Mouse (Mus musculus) embryonic fibroblast, embryonic 13.5 days (primary cell): ENCODE measurements around the gene Olfr1109. TPM values are rescaled to one million over a fixed set of nuclear protein-coding genes. Genes with fewer than 3 reads are reported as not detected.

Experiments
- H3K27ac ChIP-seq: 2 replicates; pipeline ENCODE4 v1.5.1; 2012; ENCODE audit warnings: low read length, control low read depth, inconsistent platforms; ENCODE audit not compliant: insufficient read depth
- H3K4me1 ChIP-seq: 2 replicates; pipeline ENCODE4 v1.6.1; 2011; ENCODE audit warnings: low read length; ENCODE audit not compliant: control insufficient read depth, insufficient read depth
- H3K4me3 ChIP-seq: 2 replicates; pipeline ENCODE4 v1.5.1; 2011; ENCODE audit warnings: mild to moderate bottlenecking, control low read depth, low read length; ENCODE audit not compliant: insufficient read depth
- CTCF ChIP-seq: IDR thresholded peaks from 2 replicates; pipeline ENCODE4 v1.5.1; 2011; ENCODE audit warnings: mild to moderate bottlenecking, control low read depth, low read length, moderate library complexity, borderline replicate concordance; ENCODE audit not compliant: insufficient read depth
- POLR2A ChIP-seq: IDR thresholded peaks from 2 replicates; pipeline ENCODE4 v1.6.1; 2011; ENCODE audit warnings: low read depth, mild to moderate bottlenecking, control low read depth, low read length, moderate library complexity
- polyA plus RNA-seq: library from polyadenylated mRNA; stranded (reverse); fragments of >200 nt; gene quantifications from 2 replicates; pipeline ENCODE4 v1.2.4, GENCODE M21; 2011; ENCODE audit warnings: low read depth; ENCODE audit not compliant: missing spikeins, insufficient read length

Olfr1109 gene
- polyA plus RNA-seq: not detected in 2 replicates

DNA sequence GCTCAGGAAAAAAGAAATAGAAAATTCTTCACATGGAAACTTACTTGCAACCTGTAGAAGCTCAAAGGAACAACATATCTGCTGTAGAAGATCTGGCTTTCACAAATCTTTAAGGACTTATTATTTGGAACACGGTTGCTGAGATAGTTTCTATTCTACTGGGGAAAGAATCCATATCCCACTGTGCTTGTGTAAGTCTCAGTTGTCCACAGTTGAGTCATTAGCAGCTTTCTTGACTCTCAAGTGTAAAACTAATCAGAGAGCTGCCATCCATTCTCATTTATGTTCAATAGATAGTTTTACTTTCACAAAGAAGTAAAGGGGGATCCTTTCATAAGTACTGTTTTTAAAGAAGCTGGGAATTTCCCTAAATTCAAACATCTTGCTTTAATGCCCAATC lies at the start of gene Olfr1109:
Gene Olfr1109 (minus strand): TSS at position 101 of the 400 bp plus-strand sequence.
- Histone ChIP-seq H3K4me3 (no peak within 1 kb of the TSS), H3K4me1 (no peaks in the 10 kb centered on the region), H3K27ac (no peak within 1 kb of the TSS)
- TF ChIP-seq POLR2A (no peak), CTCF (no peak)

DNA sequence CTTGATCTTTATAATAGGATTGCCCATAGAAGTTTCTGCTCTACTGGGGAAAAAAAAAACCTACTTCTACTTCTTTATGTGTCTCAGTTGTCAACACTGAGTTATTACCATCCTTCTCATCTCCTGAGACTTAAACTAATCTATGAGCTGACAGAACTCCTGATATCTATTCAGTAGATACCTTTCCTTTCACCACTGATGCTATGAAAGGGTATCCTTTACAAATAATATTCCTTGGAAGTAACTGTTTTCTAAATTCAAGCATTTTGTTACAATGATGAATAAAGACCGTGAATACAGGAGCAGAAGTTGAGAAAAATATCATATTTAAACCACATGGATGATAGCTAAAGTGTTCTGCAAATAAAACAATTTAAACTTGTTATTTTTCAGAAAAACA lies 44.4 kb upstream of the Olfr1109 start, which contains the start of gene Olfr1110:
Gene Olfr1110 (minus strand): TSS at position 101 of the 400 bp plus-strand sequence.
- no peak for TF ChIP-seq POLR2A
- TF ChIP-seq CTCF: no peak
- Histone ChIP-seq H3K4me1 (no peaks in the 10 kb centered on the region), H3K4me3 (no peak within 1 kb of the TSS), H3K27ac (no peak within 1 kb of the TSS)

DNA sequence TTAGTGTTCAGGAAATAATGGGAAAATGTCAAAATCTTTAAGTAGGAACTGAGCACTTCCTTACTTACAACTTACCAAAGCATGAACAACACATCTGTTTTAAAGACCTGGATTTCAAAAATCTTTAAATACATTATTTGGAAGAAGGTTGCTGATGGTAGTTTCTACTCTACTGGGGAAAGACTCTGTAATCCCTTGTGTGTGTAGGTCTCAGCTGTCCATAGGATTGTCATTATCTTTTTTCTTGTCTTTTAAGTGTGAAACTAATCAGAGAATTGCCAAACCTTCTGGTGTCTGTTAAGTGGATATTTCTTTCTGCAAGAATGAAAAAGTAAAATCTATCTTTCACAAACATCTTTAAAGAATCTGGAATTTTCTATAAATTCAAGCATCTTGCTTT lies 18.7 kb upstream of the Olfr1109 start, which contains the start of gene Olfr259:
Gene Olfr259 (minus strand): TSS at position 101 of the 400 bp plus-strand sequence.
- TF ChIP-seq CTCF (no peak), POLR2A (no peak)
- Histone ChIP-seq H3K4me3 (no peak within 1 kb of the TSS), H3K4me1 (no peaks in the 10 kb centered on the region), H3K27ac (no peak within 1 kb of the TSS)

DNA sequence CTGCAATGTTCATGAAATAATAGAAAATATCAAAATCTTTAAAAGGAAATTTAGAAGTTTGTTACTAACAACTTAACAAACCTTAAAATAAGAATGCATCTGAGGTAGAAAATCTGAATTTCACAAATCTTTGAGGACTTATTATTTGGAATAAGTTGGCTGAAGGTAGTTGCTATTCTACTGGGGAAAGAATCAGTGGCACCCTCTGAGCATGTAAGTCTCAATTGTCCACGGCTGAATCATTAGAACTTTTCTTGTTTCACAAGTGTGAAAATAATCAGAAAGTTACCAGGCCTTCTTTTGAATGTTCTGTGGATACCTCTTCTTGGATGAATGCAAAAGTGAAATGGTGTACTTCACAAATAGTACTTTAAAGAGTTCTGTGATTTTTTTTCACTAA lies 20.1 kb downstream of the Olfr1109 start, which contains the start of gene Olfr1107:
Gene Olfr1107 (minus strand): TSS at position 101 of the 400 bp plus-strand sequence.
- Histone ChIP-seq H3K27ac (no peak within 1 kb of the TSS), H3K4me3 (no peak within 1 kb of the TSS), H3K4me1 (no peaks in the 10 kb centered on the region)
- no peak for TF ChIP-seq POLR2A
- no peak for TF ChIP-seq CTCF

DNA sequence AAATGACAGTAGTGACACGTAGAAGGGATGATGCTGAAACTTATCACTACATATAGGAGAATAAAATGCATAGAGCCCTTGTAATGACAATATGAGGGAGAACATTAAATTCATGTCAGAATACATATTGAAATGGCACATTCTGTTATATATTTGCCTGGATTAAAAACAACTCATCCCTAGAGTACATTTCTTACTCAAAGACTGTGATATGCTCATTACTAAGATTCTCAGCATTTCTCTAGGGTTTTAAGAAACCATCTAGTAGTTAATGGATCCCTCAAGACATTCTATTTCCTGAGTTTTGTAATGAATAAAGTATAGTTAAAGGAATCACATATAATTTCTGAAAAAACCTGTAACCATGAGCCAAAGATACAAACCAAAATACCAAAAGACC lies 43.6 kb downstream of the Olfr1109 start, which contains the start of gene Olfr1106:
Gene Olfr1106 (minus strand): TSS at position 101 of the 400 bp plus-strand sequence.
- Histone ChIP-seq H3K4me3 (no peak within 1 kb of the TSS), H3K27ac (no peak within 1 kb of the TSS), H3K4me1 (no peaks in the 10 kb centered on the region)
- no peak for TF ChIP-seq POLR2A
- TF ChIP-seq CTCF: no peak

Other genes starting within 250 kb of the Olfr1109 start
- gene Olfr1095, start 244.3 kb downstream of the Olfr1109 start, polyA plus RNA-seq: not detected in 2 replicates
- gene Gm13723, start 221.2 kb downstream of the Olfr1109 start, polyA plus RNA-seq: not detected in 2 replicates
- gene Olfr1097, start 203.8 kb downstream of the Olfr1109 start, polyA plus RNA-seq: not detected in 2 replicates
- not detected in 2 replicates for gene Olfr1098, start 171.5 kb downstream of the Olfr1109 start, polyA plus RNA-seq
- gene Olfr1099, start 135.3 kb downstream of the Olfr1109 start, polyA plus RNA-seq: not detected in 2 replicates
- not detected in 2 replicates for gene Olfr1100, start 116.1 kb downstream of the Olfr1109 start, polyA plus RNA-seq
- gene Olfr1101, start 104.8 kb downstream of the Olfr1109 start, polyA plus RNA-seq: not detected in 2 replicates
- not detected in 2 replicates for gene Olfr1102, start 97.6 kb downstream of the Olfr1109 start, polyA plus RNA-seq
- not detected in 2 replicates for gene Olfr1104, start 68.9 kb downstream of the Olfr1109 start, polyA plus RNA-seq
- gene Olfr1105, start 59.5 kb downstream of the Olfr1109 start, polyA plus RNA-seq: not detected in 2 replicates
- gene Olfr1106, start 43.7 kb downstream of the Olfr1109 start, polyA plus RNA-seq: not detected in 2 replicates
- gene Olfr1107, start 20.2 kb downstream of the Olfr1109 start, polyA plus RNA-seq: not detected in 2 replicates
- not detected in 2 replicates for gene Olfr259, start 18.6 kb upstream of the Olfr1109 start, polyA plus RNA-seq
- gene Olfr1110, start 44.3 kb upstream of the Olfr1109 start, polyA plus RNA-seq: not detected in 2 replicates
- not detected in 2 replicates for gene Olfr1111, start 56.6 kb upstream of the Olfr1109 start, polyA plus RNA-seq
- not detected in 2 replicates for gene Olfr1112, start 91.8 kb upstream of the Olfr1109 start, polyA plus RNA-seq
- not detected in 2 replicates for gene Olfr1113, start 113.0 kb upstream of the Olfr1109 start, polyA plus RNA-seq
- gene Olfr1115, start 152.0 kb upstream of the Olfr1109 start, polyA plus RNA-seq: not detected in 2 replicates
- gene Olfr1116, start 171.5 kb upstream of the Olfr1109 start, polyA plus RNA-seq: not detected in 2 replicates
- not detected in 2 replicates for gene Olfr1118, start 211.6 kb upstream of the Olfr1109 start, polyA plus RNA-seq